In genomic region chr11:110439354-110439753, GRCm38 (mm10) we compare ENCODE assay signal across 15 mouse cellular contexts. TPM values are rescaled to one million over a fixed set of nuclear protein-coding genes. Genes with fewer than 3 reads are reported as not detected.
DNase-seq lines count a peak whose midpoint lies in the region; ATAC-seq and TF ChIP-seq lines count a peak whose summit lies in the region.
"Had no signal": no experiment of that assay in that cellular context is flagged by ENCODE, and none has a peak within 500 bp of the region (broad histone marks: within the 10 kb centered on the region; RNA-seq: fewer than 3 reads in every experiment).

No protein-coding gene starts in this region.

- H3K4me1 ChIP-seq in limb, embryonic 14.5 days (ENCODE audit: control insufficient read depth, insufficient read depth, low read length) = peaks cover 10% of the 10 kb centered on the region; the same call in 1 of the 2 replicates
- H3K4me1 ChIP-seq: heart, embryonic 15.5 days; intestine, embryonic 15.5 days had no signal

- no peaks in the 10 kb centered on the region; the same call in none of the 2 replicates for H3K36me3 ChIP-seq in limb, embryonic 14.5 days (ENCODE audit: control insufficient read depth, insufficient read depth, low read length)
- H3K36me3 ChIP-seq: heart, embryonic 15.5 days; intestine, embryonic 15.5 days; lung, embryonic 15.5 days had no signal

- H3K4me3 ChIP-seq in limb, embryonic 14.5 days (replicated peaks; ENCODE audit: low read length) = no peak overlapping the region
- H3K4me3 ChIP-seq: erythroblast, embryonic 14.5 days; heart, embryonic 15.5 days; intestine, embryonic 15.5 days; lung, embryonic 15.5 days; midbrain, embryonic 12.5 days had no signal

- no peak overlapping the region for H3K27ac ChIP-seq in limb, embryonic 14.5 days (replicated peaks; ENCODE audit: low read depth, low read length)
- H3K27ac ChIP-seq: heart, embryonic 15.5 days; intestine, embryonic 15.5 days; lung, embryonic 15.5 days; midbrain, embryonic 12.5 days had no signal

- H3K4me2 ChIP-seq in limb, embryonic 14.5 days (replicated peaks; ENCODE audit: low read depth, low read length, severe bottlenecking) = no peak overlapping the region
- H3K4me2 ChIP-seq: heart, embryonic 15.5 days; intestine, embryonic 15.5 days; lung, embryonic 15.5 days; midbrain, embryonic 12.5 days had no signal

- 30% methylated on average over 7 of the region's 7 CpGs for WGBS in limb, embryonic 14.5 days

- TF ChIP-seq POLR2A in limb, embryonic 14.5 days (IDR thresholded peaks at IDR 0.05; ENCODE audit: borderline replicate concordance, extremely low read depth, insufficient read depth, insufficient read length) = no peak

- intact Hi-C loops in left cerebral cortex, postnatal 4 days (cut with DNase I) = no loop called here

- H3K9me3 ChIP-seq in limb, embryonic 14.5 days (ENCODE audit: control insufficient read depth, low read length) = peaks cover 5% of the 10 kb centered on the region; the same call in 1 of the 2 replicates
- H3K9me3 ChIP-seq: heart, embryonic 15.5 days; intestine, embryonic 15.5 days; lung, embryonic 15.5 days; midbrain, embryonic 12.5 days had no signal

- no peak overlapping the region for H3K9ac ChIP-seq in limb, embryonic 14.5 days (ENCODE audit: low read depth, low read length, severe bottlenecking)
- H3K9ac ChIP-seq: heart, embryonic 15.5 days; intestine, embryonic 15.5 days; lung, embryonic 15.5 days; midbrain, embryonic 12.5 days had no signal

- DNase-seq in cerebellum, postnatal 10 days = peak; percentile 68 to 81
- DNase-seq in cerebellum, adult 11 months = no peak
- peak; percentile 43 for DNase-seq in left cerebral cortex, postnatal 4 days
- no peak for DNase-seq in left cerebral cortex, adult 9 months (ENCODE audit: low spot score in 2 of 2)
- peak; percentile 40 for DNase-seq in limb, embryonic 14.5 days (ENCODE audit: low spot score)
- DNase-seq in right cerebral cortex, adult 2 months (ENCODE audit: low spot score in 2 of 2) = no peak
- no peak for DNase-seq in Muller cell, postnatal 12 days (ENCODE audit: inconsistent ontology term)
- DNase-seq: adrenal gland, postnatal 14 days; cerebellum, adult 18-20 months had no signal

- no peaks in the 10 kb centered on the region for H3K27me3 ChIP-seq in limb, embryonic 14.5 days (ENCODE audit: control insufficient read depth, insufficient read depth, low read length)
- H3K27me3 ChIP-seq: heart, embryonic 15.5 days; intestine, embryonic 15.5 days; lung, embryonic 15.5 days had no signal

- ATAC-seq in common myeloid progenitor, adult 5-6 weeks (replicated peaks; ENCODE audit: low read depth, poor library complexity, severe bottlenecking) = 0 out of 2 replicates have a peak, but pooled peaks have one; percentile 34
- no peak for ATAC-seq in limb, embryonic 14.5 days (ENCODE audit: low FRiP score, low read depth)
- ATAC-seq: intestine, embryonic 15.5 days had no signal

RNA-seq across cellular contexts. Expression of gene Map2k6, which starts 40.4 kb away (rescaled TPM):
- total RNA-seq in left cerebral cortex, postnatal 4 days (2021) = 10 to 100 TPM; 33.0 to 35.7 TPM
- total RNA-seq in common myeloid progenitor, adult 5-6 weeks (2017) = 16.0 and 19.9 TPM in 2 replicates
- polyA plus RNA-seq in limb, embryonic 14.5 days (2012; rRNA removed) = 15.2 and 17.4 TPM in 2 replicates
- polyA plus RNA-seq in limb, embryonic 14.5 days (2014; fragmentation: Nextera tagmentation; extraction: Ambion mirVana) = 23.7 and 27.5 TPM in 2 replicates
- polyA plus RNA-seq: erythroblast, embryonic 14.5 days had no signal

Comparison
In these comparisons a context has a peak if more than half of its experiments do, and no peak if none do; other contexts are left out.
1. DNase-seq: peak in cerebellum, postnatal 10 days (2 of 2), left cerebral cortex, postnatal 4 days (single experiment) and limb, embryonic 14.5 days (single experiment); none in cerebellum, adult 11 months (single experiment), left cerebral cortex, adult 9 months (0 of 2), right cerebral cortex, adult 2 months (0 of 2) and Muller cell, postnatal 12 days (single experiment).